Mouse (Mus musculus) lung, embryonic 14.5 days (tissue): Measurements from ENCODE around the gene Olfr648. TPM values are rescaled to one million over a fixed set of nuclear protein-coding genes. Genes with fewer than 3 reads are reported as not detected.

ENCODE experiments used
- ATAC-seq: fragments of 200-750 bp; cut with Nextera tagmentation; 2 replicates; pipeline ENCODE4 v1.8.0; 2017; ENCODE audit warnings: mild to moderate bottlenecking, moderate TSS enrichment, moderate library complexity; ENCODE audit not compliant: insufficient read depth
- DNase-seq: peaks from one replicate; pipeline ENCODE4 v3.0.0-alpha.2; 2015
- H3K27ac ChIP-seq: fragments of 300-500 bp; sonication (generic); 2 replicates; pipeline ENCODE4 v1.5.1; 2014; ENCODE audit warnings: low read depth, mild to moderate bottlenecking, moderate library complexity
- H3K27me3 ChIP-seq: fragments of 300-500 bp; sonication (generic); 2 replicates; pipeline ENCODE4 v1.6.1; 2014; ENCODE audit warnings: low read length, control low read depth; ENCODE audit not compliant: insufficient read depth
- H3K36me3 ChIP-seq: fragments of 300-500 bp; sonication (generic); 2 replicates; pipeline ENCODE4 v1.6.1; 2014; ENCODE audit warnings: control low read depth; ENCODE audit not compliant: insufficient read depth
- H3K4me1 ChIP-seq: fragments of 300-500 bp; sonication (generic); 2 replicates; pipeline ENCODE4 v1.6.1; 2014; ENCODE audit warnings: antibody characterized with exemption, control low read depth; ENCODE audit not compliant: insufficient read depth
- H3K4me2 ChIP-seq: fragments of 300-500 bp; sonication (generic); 2 replicates; pipeline ENCODE4 v1.6.1; 2014; ENCODE audit warnings: mild to moderate bottlenecking
- H3K4me3 ChIP-seq: fragments of 300-500 bp; sonication (generic); 2 replicates; pipeline ENCODE4 v1.5.1; 2014; ENCODE audit warnings: low read depth, low read length
- H3K9ac ChIP-seq: fragments of 300-500 bp; sonication (generic); 2 replicates; pipeline ENCODE4 v1.6.1; 2014
- H3K9me3 ChIP-seq: fragments of 300-500 bp; sonication (generic); 2 replicates; pipeline ENCODE4 v1.6.1; 2016; ENCODE audit warnings: low read depth, low read length, control low read depth
- CTCF ChIP-seq: IDR thresholded peaks from 2 replicates; pipeline ENCODE4 v1.5.1; 2016; ENCODE audit warnings: antibody characterized with exemption, low read depth
- WGBS: fragments of 180-500 bp; shearing (Covaris S2); extraction: QIAGEN DNeasy Blood & Tissue Kit; methylation state at CpG from one replicate; pipeline ENCODE4 v1.1.7; 2014; 5-methylcytosine and 5-hydroxymethylcytosine counted together
- polyA plus RNA-seq: library from polyadenylated mRNA; unstranded; fragments of >200 nt; fragmentation: Nextera tagmentation; extraction: Ambion mirVana; gene quantifications from 2 replicates; pipeline ENCODE4 v1.2.1, GENCODE M21; 2014

Olfr648 gene
- 0.32 and 0.37 TPM in 2 replicates for polyA plus RNA-seq

GRCm38 (mm10) chr7:104183292-104183691, at the start of gene Olfr648:
TSS of gene Olfr648 (minus strand) at chr7:104183392.
- DNase-seq (no peak), ATAC-seq (no peak)
- WGBS: 95% methylated on average over 2 of the region's 2 CpGs
- Histone ChIP-seq H3K36me3 (no peaks in the 10 kb centered on the region), H3K4me3 (no peak within 1 kb of the TSS), H3K27me3 (no peaks in the 10 kb centered on the region), H3K27ac (no peak within 1 kb of the TSS), H3K9me3 (no peaks in the 10 kb centered on the region), H3K9ac (no peak within 1 kb of the TSS), H3K4me1 (no peaks in the 10 kb centered on the region), H3K4me2 (no peak within 1 kb of the TSS)
- no peak for TF ChIP-seq CTCF

- Histone ChIP-seq H3K27ac (no peak overlapping the region), H3K9me3 (no peaks in the 10 kb centered on the region), H3K27me3 (no peaks in the 10 kb centered on the region), H3K4me2 (no peak overlapping the region), H3K9ac (no peak overlapping the region), H3K4me1 (no peaks in the 10 kb centered on the region), H3K36me3 (no peaks in the 10 kb centered on the region), H3K4me3 (no peak overlapping the region)
- peak; percentile 42 for DNase-seq
- no peak for ATAC-seq
- peak; percentile 71 for TF ChIP-seq CTCF
- 39% methylated on average over 2 of the region's 2 CpGs for WGBS
These were observed 48.0 kb upstream of the Olfr648 start for GRCm38 (mm10) chr7:104231203-104231602.

- H3K27me3 ChIP-seq: no peaks in the 10 kb centered on the region
- H3K4me3 ChIP-seq: peak within 1 kb of the TSS; percentile 37
- H3K27ac ChIP-seq: no peak within 1 kb of the TSS
- TF ChIP-seq CTCF: no peak
- H3K36me3 ChIP-seq: no peaks in the 10 kb centered on the region
- H3K4me2 ChIP-seq: peak within 1 kb of the TSS; percentile 63
- WGBS: 3% methylated on average over 37 of the region's 37 CpGs
- peak within 1 kb of the TSS; percentile 50 for H3K9ac ChIP-seq
- DNase-seq (peak; percentile 78), ATAC-seq (peak; percentile 91; the same call in 1 of the 2 replicates)
- no peaks in the 10 kb centered on the region; the same call in 1 of the 2 replicates for H3K4me1 ChIP-seq
- H3K9me3 ChIP-seq: no peaks in the 10 kb centered on the region
These were observed 35.7 kb upstream of the Olfr648 start, which contains the start of gene Trim6 for GRCm38 (mm10) chr7:104218701-104219569. TSS of gene Trim6 (plus strand) at chr7:104218793.

GRCm38 (mm10) chr7:104217881-104218280, 34.7 kb upstream of the Olfr648 start:
- H3K27me3 ChIP-seq: no peaks in the 10 kb centered on the region
- H3K4me2 ChIP-seq: no peak overlapping the region
- H3K27ac ChIP-seq: no peak overlapping the region
- no peak overlapping the region for H3K4me3 ChIP-seq
- no peaks in the 10 kb centered on the region for H3K36me3 ChIP-seq
- H3K9ac ChIP-seq: no peak overlapping the region
- no peaks in the 10 kb centered on the region for H3K9me3 ChIP-seq
- WGBS: 68% methylated on average over 2 of the region's 2 CpGs
- H3K4me1 ChIP-seq: no peaks in the 10 kb centered on the region; the same call in 1 of the 2 replicates
- no peak for TF ChIP-seq CTCF
- no peak for DNase-seq
- ATAC-seq: no peak

- WGBS: 23% methylated on average over 1 of the region's 1 CpGs
- Histone ChIP-seq H3K9me3 (no peaks in the 10 kb centered on the region), H3K9ac (no peak overlapping the region), H3K27ac (no peak overlapping the region), H3K27me3 (no peaks in the 10 kb centered on the region), H3K4me2 (no peak overlapping the region), H3K36me3 (no peaks in the 10 kb centered on the region), H3K4me1 (no peaks in the 10 kb centered on the region; the same call in 1 of the 2 replicates), H3K4me3 (no peak overlapping the region)
- no peak for TF ChIP-seq CTCF
- ATAC-seq (no peak), DNase-seq (no peak)
These were observed 32.9 kb upstream of the Olfr648 start for GRCm38 (mm10) chr7:104216011-104216535.

- no peak for DNase-seq
- Histone ChIP-seq H3K27ac (no peak overlapping the region), H3K4me3 (no peak overlapping the region), H3K27me3 (no peaks in the 10 kb centered on the region), H3K36me3 (no peaks in the 10 kb centered on the region), H3K9me3 (no peaks in the 10 kb centered on the region), H3K4me1 (no peaks in the 10 kb centered on the region), H3K9ac (no peak overlapping the region), H3K4me2 (no peak overlapping the region)
- WGBS: 87% methylated on average over 7 of the region's 7 CpGs
- TF ChIP-seq CTCF: no peak
- ATAC-seq: no peak
These were observed 23.0 kb upstream of the Olfr648 start for GRCm38 (mm10) chr7:104206197-104206596.

GRCm38 (mm10) chr7:104199822-104200221, 16.6 kb upstream of the Olfr648 start:
- H3K4me3 ChIP-seq: no peak overlapping the region
- DNase-seq (peak; percentile 81), ATAC-seq (peak; percentile 75; the same call in 1 of the 2 replicates)
- H3K9me3 ChIP-seq: no peaks in the 10 kb centered on the region
- no peak overlapping the region for H3K27ac ChIP-seq
- H3K36me3 ChIP-seq: no peaks in the 10 kb centered on the region
- WGBS: 4% methylated on average over 5 of the region's 5 CpGs
- no peaks in the 10 kb centered on the region for H3K4me1 ChIP-seq
- TF ChIP-seq CTCF: peak; percentile 89
- no peak overlapping the region for H3K4me2 ChIP-seq
- H3K9ac ChIP-seq: no peak overlapping the region
- H3K27me3 ChIP-seq: no peaks in the 10 kb centered on the region
